Mouse (Mus musculus) bone marrow, adult 2 months (tissue): ENCODE data around the gene Atg5.

Source experiments
- CTCF ChIP-seq: fragments of 200-500 bp; IDR thresholded peaks from 2 replicates; pipeline ENCODE4 v1.5.1; 2011; ENCODE audit warnings: low read length, control low read depth; ENCODE audit not compliant: control insufficient read depth, insufficient read depth
- POLR2A ChIP-seq: fragments of 200-500 bp; IDR thresholded peaks from 2 replicates; pipeline ENCODE4 v1.6.1; 2011; ENCODE audit warnings: low read depth, mild to moderate bottlenecking, control low read depth, low read length, borderline replicate concordance; ENCODE audit not compliant: control insufficient read depth

- TF ChIP-seq CTCF (no peak), POLR2A (no peak)
These were observed 57.7 kb downstream of the Atg5 start for GRCm38 (mm10) chr10:44325551-44326500.
